Mouse (Mus musculus): ENCODE data around the gene Tom1.

- TF ChIP-seq CTCF (IDR thresholded peaks at IDR 0.05; ENCODE audit: low read depth, low read length), result no peak
- no peak for TF ChIP-seq POLR2A (IDR thresholded peaks at IDR 0.05; ENCODE audit: extremely low read depth, insufficient read depth, low read length)
These were observed 27.3 kb downstream of the Tom1 start for GRCm38 (mm10) chr8:75060815-75061214.

Data from liver, adult 2 months (tissue).